Mouse (Mus musculus) forebrain, embryonic 13.5 days (tissue): Measurements from ENCODE around the gene Crispld2. TPM values are rescaled to one million over a fixed set of nuclear protein-coding genes. Genes with fewer than 3 reads are reported as not detected.

Experiments used
- ATAC-seq: fragments of 200-750 bp; cut with Nextera tagmentation; 2 replicates; pipeline ENCODE4 v1.8.0; 2017
- H3K27ac ChIP-seq: fragments of 300-500 bp; sonication (generic); 2 replicates; pipeline ENCODE4 v1.5.1; 2015; ENCODE audit warnings: inconsistent platforms, mild to moderate bottlenecking, moderate library complexity
- H3K27me3 ChIP-seq: fragments of 300-500 bp; sonication (generic); 2 replicates; pipeline ENCODE4 v1.6.1; 2015; ENCODE audit warnings: mild to moderate bottlenecking, inconsistent platforms
- H3K36me3 ChIP-seq: fragments of 300-500 bp; sonication (generic); 2 replicates; pipeline ENCODE4 v1.6.1; 2015; ENCODE audit warnings: mild to moderate bottlenecking, inconsistent platforms; ENCODE audit not compliant: poor library complexity, severe bottlenecking
- H3K4me1 ChIP-seq: fragments of 300-500 bp; sonication (generic); 2 replicates; pipeline ENCODE4 v1.6.1; 2015; ENCODE audit warnings: inconsistent platforms
- H3K4me2 ChIP-seq: fragments of 300-500 bp; sonication (generic); 2 replicates; pipeline ENCODE4 v1.6.1; 2015; ENCODE audit warnings: inconsistent platforms, mild to moderate bottlenecking, moderate library complexity
- H3K4me3 ChIP-seq: fragments of 300-500 bp; sonication (generic); 2 replicates; pipeline ENCODE4 v1.5.1; 2015; ENCODE audit warnings: mild to moderate bottlenecking, inconsistent platforms
- H3K9ac ChIP-seq: fragments of 300-500 bp; sonication (generic); 2 replicates; pipeline ENCODE4 v1.6.1; 2015; ENCODE audit warnings: mild to moderate bottlenecking, inconsistent platforms
- H3K9me3 ChIP-seq: fragments of 300-500 bp; sonication (generic); replicated peaks from 2 replicates; pipeline ENCODE4 v1.6.1; 2016; ENCODE audit warnings: inconsistent platforms
- WGBS: fragments of 180-500 bp; shearing (Covaris S2); methylation state at CpG from one replicate; pipeline ENCODE4 v1.1.7; 2015; 5-methylcytosine and 5-hydroxymethylcytosine counted together
- polyA plus RNA-seq: library from polyadenylated mRNA; unstranded; fragments of >200 nt; fragmentation: Nextera tagmentation; extraction: Ambion mirVana; gene quantifications from 2 replicates; pipeline ENCODE4 v1.2.1, GENCODE M21; 2015

The Crispld2 gene
- polyA plus RNA-seq, 1 experiment from 2014 or later: 0.90 TPM

- WGBS: 81% methylated on average over 12 of the region's 12 CpGs
These were observed 46.5 kb downstream of the Crispld2 start for GRCm38 (mm10) chr8:120038741-120039140.

GRCm38 (mm10) chr8:120039313-120039919, 47.2 kb downstream of the Crispld2 start:
- Histone ChIP-seq H3K9ac (no peak overlapping the region), H3K27ac (no peak overlapping the region), H3K9me3 (no peaks in the 10 kb centered on the region), H3K4me3 (no peak overlapping the region), H3K27me3 (no peaks in the 10 kb centered on the region), H3K4me2 (no peak overlapping the region), H3K36me3 (no peaks in the 10 kb centered on the region), H3K4me1 (no peaks in the 10 kb centered on the region)
- 89% methylated on average over 11 of the region's 11 CpGs for WGBS
- ATAC-seq: no peak

More at GRCm38 (mm10) chr8:120038741-120039140, 46.5 kb downstream of the Crispld2 start:
- no peaks in the 10 kb centered on the region for H3K36me3 ChIP-seq
- H3K9me3 ChIP-seq: no peaks in the 10 kb centered on the region
- no peak overlapping the region for H3K27ac ChIP-seq
- H3K4me3 ChIP-seq: no peak overlapping the region
- H3K9ac ChIP-seq: no peak overlapping the region
- H3K4me1 ChIP-seq: no peaks in the 10 kb centered on the region
- no peak overlapping the region for H3K4me2 ChIP-seq
- no peaks in the 10 kb centered on the region for H3K27me3 ChIP-seq
- ATAC-seq: no peak

- no peak overlapping the region for H3K4me3 ChIP-seq
- H3K9ac ChIP-seq: no peak overlapping the region
- no peak overlapping the region for H3K4me2 ChIP-seq
- no peaks in the 10 kb centered on the region for H3K9me3 ChIP-seq
- no peak for ATAC-seq
- WGBS: 78% methylated on average over 1 of the region's 1 CpGs
- no peaks in the 10 kb centered on the region for H3K36me3 ChIP-seq
- H3K27me3 ChIP-seq: no peaks in the 10 kb centered on the region
- H3K27ac ChIP-seq: no peak overlapping the region
- no peaks in the 10 kb centered on the region for H3K4me1 ChIP-seq
These were observed 48.6 kb downstream of the Crispld2 start for GRCm38 (mm10) chr8:120040861-120041260.

- H3K27me3 ChIP-seq: no peaks in the 10 kb centered on the region
- no peak overlapping the region for H3K4me2 ChIP-seq
- H3K9me3 ChIP-seq: no peaks in the 10 kb centered on the region
- no peak overlapping the region for H3K9ac ChIP-seq
- ATAC-seq: no peak
- WGBS: 77% methylated on average over 10 of the region's 10 CpGs
- H3K4me1 ChIP-seq: no peaks in the 10 kb centered on the region
- no peak overlapping the region for H3K27ac ChIP-seq
- H3K36me3 ChIP-seq: no peaks in the 10 kb centered on the region
- no peak overlapping the region for H3K4me3 ChIP-seq
These were observed 50.5 kb downstream of the Crispld2 start for GRCm38 (mm10) chr8:120042542-120043312.

GRCm38 (mm10) chr8:120044907-120045306, 52.7 kb downstream of the Crispld2 start:
- Histone ChIP-seq H3K9ac (no peak overlapping the region), H3K4me1 (no peaks in the 10 kb centered on the region), H3K9me3 (no peaks in the 10 kb centered on the region), H3K4me2 (no peak overlapping the region), H3K27me3 (no peaks in the 10 kb centered on the region), H3K36me3 (no peaks in the 10 kb centered on the region), H3K4me3 (no peak overlapping the region), H3K27ac (no peak overlapping the region)
- ATAC-seq: no peak
- 87% methylated on average over 8 of the region's 8 CpGs for WGBS

GRCm38 (mm10) chr8:120045471-120045870, 53.2 kb downstream of the Crispld2 start:
- no peak for ATAC-seq

GRCm38 (mm10) chr8:120046258-120047020, 54.2 kb downstream of the Crispld2 start:
- no peaks in the 10 kb centered on the region for H3K27me3 ChIP-seq
- H3K4me1 ChIP-seq: no peaks in the 10 kb centered on the region
- 83% methylated on average over 14 of the region's 14 CpGs for WGBS
- ATAC-seq: peak; percentile 53; the same call in 1 of the 2 replicates
- H3K4me3 ChIP-seq: no peak overlapping the region
- no peak overlapping the region for H3K4me2 ChIP-seq
- H3K9ac ChIP-seq: no peak overlapping the region
- no peaks in the 10 kb centered on the region for H3K36me3 ChIP-seq
- no peaks in the 10 kb centered on the region for H3K9me3 ChIP-seq
- no peak overlapping the region for H3K27ac ChIP-seq

More at GRCm38 (mm10) chr8:120045471-120045870, 53.2 kb downstream of the Crispld2 start:
- Histone ChIP-seq H3K4me3 (no peak overlapping the region), H3K36me3 (no peaks in the 10 kb centered on the region), H3K4me2 (no peak overlapping the region), H3K9ac (no peak overlapping the region), H3K27me3 (no peaks in the 10 kb centered on the region), H3K9me3 (no peaks in the 10 kb centered on the region), H3K27ac (no peak overlapping the region), H3K4me1 (no peaks in the 10 kb centered on the region)
- WGBS: 77% methylated on average over 5 of the region's 5 CpGs

- Histone ChIP-seq H3K36me3 (no peaks in the 10 kb centered on the region), H3K27ac (no peak overlapping the region), H3K9me3 (no peaks in the 10 kb centered on the region), H3K9ac (no peak overlapping the region), H3K27me3 (no peaks in the 10 kb centered on the region), H3K4me1 (no peaks in the 10 kb centered on the region), H3K4me2 (no peak overlapping the region), H3K4me3 (no peak overlapping the region)
- WGBS: 92% methylated on average over 13 of the region's 13 CpGs
- no peak for ATAC-seq
These were observed 57.7 kb downstream of the Crispld2 start for GRCm38 (mm10) chr8:120049949-120050348.

- no peak for ATAC-seq
- no peak overlapping the region for H3K4me3 ChIP-seq
- 90% methylated on average over 10 of the region's 10 CpGs for WGBS
- H3K4me2 ChIP-seq: no peak overlapping the region
- no peaks in the 10 kb centered on the region for H3K9me3 ChIP-seq
- no peaks in the 10 kb centered on the region for H3K27me3 ChIP-seq
- no peaks in the 10 kb centered on the region for H3K36me3 ChIP-seq
- no peak overlapping the region for H3K9ac ChIP-seq
- H3K27ac ChIP-seq: no peak overlapping the region
- H3K4me1 ChIP-seq: no peaks in the 10 kb centered on the region
These were observed 58.1 kb downstream of the Crispld2 start for GRCm38 (mm10) chr8:120050376-120050775.

- 79% methylated on average over 4 of the region's 4 CpGs for WGBS
- no peaks in the 10 kb centered on the region for H3K4me1 ChIP-seq
- H3K4me2 ChIP-seq: no peak overlapping the region
- H3K36me3 ChIP-seq: no peaks in the 10 kb centered on the region
- H3K27ac ChIP-seq: no peak overlapping the region
- H3K27me3 ChIP-seq: no peaks in the 10 kb centered on the region
- no peak overlapping the region for H3K4me3 ChIP-seq
- ATAC-seq: no peak
- no peaks in the 10 kb centered on the region for H3K9me3 ChIP-seq
- H3K9ac ChIP-seq: no peak overlapping the region
These were observed 58.8 kb downstream of the Crispld2 start for GRCm38 (mm10) chr8:120051006-120051405.

GRCm38 (mm10) chr8:120051908-120052307, 59.7 kb downstream of the Crispld2 start:
- no peaks in the 10 kb centered on the region for H3K36me3 ChIP-seq
- H3K27ac ChIP-seq: no peak overlapping the region
- H3K4me3 ChIP-seq: no peak overlapping the region
- H3K9ac ChIP-seq: no peak overlapping the region
- 94% methylated on average over 4 of the region's 4 CpGs for WGBS
- no peaks in the 10 kb centered on the region for H3K9me3 ChIP-seq
- no peaks in the 10 kb centered on the region for H3K4me1 ChIP-seq
- no peak for ATAC-seq
- H3K4me2 ChIP-seq: no peak overlapping the region
- H3K27me3 ChIP-seq: no peaks in the 10 kb centered on the region

GRCm38 (mm10) chr8:120052318-120052717, 60.1 kb downstream of the Crispld2 start:
- no peak overlapping the region for H3K27ac ChIP-seq
- H3K36me3 ChIP-seq: no peaks in the 10 kb centered on the region
- 88% methylated on average over 8 of the region's 8 CpGs for WGBS
- no peak for ATAC-seq
- H3K9ac ChIP-seq: no peak overlapping the region
- H3K4me2 ChIP-seq: no peak overlapping the region
- no peaks in the 10 kb centered on the region for H3K27me3 ChIP-seq
- H3K4me1 ChIP-seq: no peaks in the 10 kb centered on the region
- no peak overlapping the region for H3K4me3 ChIP-seq
- H3K9me3 ChIP-seq: no peaks in the 10 kb centered on the region
